Mouse (Mus musculus) lung, embryonic 14.5 days (tissue): ENCODE data around the gene Pde4d. TPM values are rescaled to one million over a fixed set of nuclear protein-coding genes. Genes with fewer than 3 reads are reported as not detected.

ENCODE experiments used
- ATAC-seq: fragments of 200-750 bp; cut with Nextera tagmentation; 2 replicates; pipeline ENCODE4 v1.8.0; 2017; ENCODE audit warnings: mild to moderate bottlenecking, moderate TSS enrichment, moderate library complexity; ENCODE audit not compliant: insufficient read depth
- DNase-seq: peaks from one replicate; pipeline ENCODE4 v3.0.0-alpha.2; 2015
- H3K27ac ChIP-seq: fragments of 300-500 bp; sonication (generic); 2 replicates; pipeline ENCODE4 v1.5.1; 2014; ENCODE audit warnings: low read depth, mild to moderate bottlenecking, moderate library complexity
- H3K27me3 ChIP-seq: fragments of 300-500 bp; sonication (generic); 2 replicates; pipeline ENCODE4 v1.6.1; 2014; ENCODE audit warnings: low read length, control low read depth; ENCODE audit not compliant: insufficient read depth
- H3K36me3 ChIP-seq: fragments of 300-500 bp; sonication (generic); 2 replicates; pipeline ENCODE4 v1.6.1; 2014; ENCODE audit warnings: control low read depth; ENCODE audit not compliant: insufficient read depth
- H3K4me1 ChIP-seq: fragments of 300-500 bp; sonication (generic); 2 replicates; pipeline ENCODE4 v1.6.1; 2014; ENCODE audit warnings: antibody characterized with exemption, control low read depth; ENCODE audit not compliant: insufficient read depth
- H3K4me2 ChIP-seq: fragments of 300-500 bp; sonication (generic); 2 replicates; pipeline ENCODE4 v1.6.1; 2014; ENCODE audit warnings: mild to moderate bottlenecking
- H3K4me3 ChIP-seq: fragments of 300-500 bp; sonication (generic); 2 replicates; pipeline ENCODE4 v1.5.1; 2014; ENCODE audit warnings: low read depth, low read length
- H3K9ac ChIP-seq: fragments of 300-500 bp; sonication (generic); 2 replicates; pipeline ENCODE4 v1.6.1; 2014
- H3K9me3 ChIP-seq: fragments of 300-500 bp; sonication (generic); 2 replicates; pipeline ENCODE4 v1.6.1; 2016; ENCODE audit warnings: low read depth, low read length, control low read depth
- CTCF ChIP-seq: IDR thresholded peaks from 2 replicates; pipeline ENCODE4 v1.5.1; 2016; ENCODE audit warnings: antibody characterized with exemption, low read depth
- WGBS: fragments of 180-500 bp; shearing (Covaris S2); extraction: QIAGEN DNeasy Blood & Tissue Kit; methylation state at CpG from one replicate; pipeline ENCODE4 v1.1.7; 2014; 5-methylcytosine and 5-hydroxymethylcytosine counted together
- polyA plus RNA-seq: library from polyadenylated mRNA; unstranded; fragments of >200 nt; fragmentation: Nextera tagmentation; extraction: Ambion mirVana; gene quantifications from 2 replicates; pipeline ENCODE4 v1.2.1, GENCODE M21; 2014

Pde4d gene
- polyA plus RNA-seq, 1 experiment from 2014 or later, result 16.2 TPM

DNA sequence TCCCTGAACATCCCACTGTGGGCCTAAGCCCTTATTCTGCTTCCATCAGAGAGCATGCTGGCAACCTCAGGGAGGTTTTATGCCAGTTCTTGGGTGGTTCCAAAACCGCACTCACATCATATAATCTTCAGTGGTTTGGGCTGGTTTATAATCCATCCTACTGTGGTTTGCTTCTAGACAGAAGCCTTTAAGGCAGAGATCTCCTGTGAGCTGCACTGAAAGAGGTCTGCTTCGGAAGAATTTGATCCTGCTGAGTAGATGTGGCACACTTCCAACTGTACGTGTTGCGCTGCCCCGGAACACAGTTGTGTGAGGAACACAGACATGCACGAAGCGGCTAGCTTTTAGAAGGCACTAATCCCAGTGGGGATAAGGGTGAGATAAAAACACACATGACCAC is 236.1 kb downstream of the Pde4d start:
- 67% methylated on average over 7 of the region's 7 CpGs for WGBS
- no peaks in the 10 kb centered on the region for H3K9me3 ChIP-seq
- H3K4me3 ChIP-seq, result no peak overlapping the region
- ATAC-seq (no peak), DNase-seq (peak; percentile 38)
- no peak overlapping the region for H3K27ac ChIP-seq
- no peak overlapping the region for H3K9ac ChIP-seq
- no peaks in the 10 kb centered on the region for H3K36me3 ChIP-seq
- no peaks in the 10 kb centered on the region for H3K4me1 ChIP-seq
- TF ChIP-seq CTCF, result no peak
- H3K4me2 ChIP-seq, result 0 out of 2 replicates have a peak overlapping the region, but pooled peaks have one; percentile 7
- H3K27me3 ChIP-seq, result no peaks in the 10 kb centered on the region

DNA sequence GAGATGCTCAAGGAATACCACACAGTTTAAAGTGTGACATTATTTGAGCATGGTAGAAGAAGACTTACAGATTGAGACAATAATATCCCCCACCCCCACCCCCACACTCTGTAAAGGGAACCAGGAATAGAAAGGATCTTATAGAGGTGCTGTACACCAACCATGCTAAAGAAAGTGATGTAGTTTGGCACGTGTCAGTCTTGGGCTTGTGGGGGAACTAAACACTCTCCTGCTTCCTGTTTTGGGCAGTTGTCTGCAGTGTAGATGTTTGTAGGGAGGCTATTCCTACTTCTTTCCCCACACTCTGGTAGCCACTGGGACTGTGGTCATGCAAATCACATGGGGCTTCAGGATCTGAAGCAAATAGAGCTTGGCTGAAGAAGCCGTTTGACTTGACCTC is 236.5 kb downstream of the Pde4d start:
- DNase-seq, result no peak
- Histone ChIP-seq H3K4me2 (no peak overlapping the region), H3K27ac (no peak overlapping the region), H3K9ac (no peak overlapping the region), H3K9me3 (no peaks in the 10 kb centered on the region), H3K36me3 (no peaks in the 10 kb centered on the region), H3K4me3 (no peak overlapping the region), H3K27me3 (no peaks in the 10 kb centered on the region), H3K4me1 (no peaks in the 10 kb centered on the region)
- ATAC-seq, result no peak
- WGBS, result 82% methylated on average over 2 of the region's 2 CpGs
- TF ChIP-seq CTCF, result no peak

DNA sequence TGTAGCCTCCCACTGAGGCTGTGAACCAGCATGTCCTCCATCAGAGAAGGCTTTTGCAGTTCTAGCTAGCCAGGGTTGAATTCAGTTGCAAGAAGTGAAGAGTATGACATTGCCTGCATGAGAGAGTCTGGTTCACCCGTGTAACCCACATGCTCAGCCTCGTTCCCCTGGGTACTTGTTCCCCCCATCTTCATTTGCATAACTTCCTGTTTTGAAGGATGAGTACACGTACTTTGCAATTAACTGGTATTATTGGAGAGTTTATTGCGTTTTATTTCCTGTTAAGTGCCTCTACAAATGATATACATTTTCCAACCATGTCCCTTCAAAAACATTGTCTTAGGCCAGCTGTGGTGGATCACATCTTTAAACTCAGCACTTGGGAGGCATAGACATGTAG is 237.1 kb downstream of the Pde4d start:
- H3K4me2 ChIP-seq, result no peak overlapping the region
- no peaks in the 10 kb centered on the region for H3K9me3 ChIP-seq
- no peaks in the 10 kb centered on the region for H3K27me3 ChIP-seq
- H3K4me3 ChIP-seq, result no peak overlapping the region
- no peak for TF ChIP-seq CTCF
- no peak overlapping the region for H3K27ac ChIP-seq
- H3K36me3 ChIP-seq, result no peaks in the 10 kb centered on the region
- DNase-seq (no peak), ATAC-seq (no peak)
- H3K4me1 ChIP-seq, result no peaks in the 10 kb centered on the region
- no peak overlapping the region for H3K9ac ChIP-seq
- whole genome bisulfite sequencing, result 69% methylated on average over 4 of the region's 4 CpGs

DNA sequence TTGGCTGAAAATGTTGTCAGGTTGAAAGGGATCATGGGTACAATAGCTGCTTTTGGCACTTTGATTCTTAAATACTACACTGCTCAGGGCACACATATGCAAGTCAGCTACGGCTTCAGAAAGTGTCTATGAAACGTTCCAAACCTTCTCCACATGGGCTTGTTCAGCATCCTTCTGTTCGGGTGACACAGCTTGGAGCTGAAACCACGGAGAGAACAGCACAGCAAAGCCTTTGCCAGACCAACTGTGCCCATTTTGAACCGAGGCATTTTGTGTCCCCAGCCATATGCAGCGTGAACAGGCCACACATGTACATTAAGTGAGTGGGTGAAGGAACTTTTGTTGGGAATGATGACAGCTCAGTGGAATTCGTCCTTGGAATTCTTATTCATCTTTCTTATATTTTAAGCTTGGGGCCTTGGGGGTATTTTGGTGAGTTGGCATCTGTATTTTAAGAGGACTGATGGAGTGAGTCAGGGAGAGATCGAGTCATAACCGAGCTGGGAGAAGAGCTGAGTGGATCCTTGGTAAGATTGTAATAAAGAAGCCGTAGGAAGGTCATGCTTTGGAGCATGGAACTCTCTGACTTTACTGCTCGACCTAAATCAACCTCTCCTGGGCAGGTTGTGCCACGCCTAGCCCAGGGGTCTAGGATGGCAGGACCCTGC is 243.3 kb downstream of the Pde4d start:
- Histone ChIP-seq H3K9me3 (no peaks in the 10 kb centered on the region), H3K4me2 (no peak overlapping the region), H3K27me3 (no peaks in the 10 kb centered on the region), H3K9ac (no peak overlapping the region), H3K27ac (no peak overlapping the region), H3K36me3 (no peaks in the 10 kb centered on the region), H3K4me1 (no peaks in the 10 kb centered on the region), H3K4me3 (no peak overlapping the region)
- TF ChIP-seq CTCF, result no peak
- 81% methylated on average over 12 of the region's 12 CpGs for WGBS
- ATAC-seq, result no peak
- DNase-seq, result no peak

DNA sequence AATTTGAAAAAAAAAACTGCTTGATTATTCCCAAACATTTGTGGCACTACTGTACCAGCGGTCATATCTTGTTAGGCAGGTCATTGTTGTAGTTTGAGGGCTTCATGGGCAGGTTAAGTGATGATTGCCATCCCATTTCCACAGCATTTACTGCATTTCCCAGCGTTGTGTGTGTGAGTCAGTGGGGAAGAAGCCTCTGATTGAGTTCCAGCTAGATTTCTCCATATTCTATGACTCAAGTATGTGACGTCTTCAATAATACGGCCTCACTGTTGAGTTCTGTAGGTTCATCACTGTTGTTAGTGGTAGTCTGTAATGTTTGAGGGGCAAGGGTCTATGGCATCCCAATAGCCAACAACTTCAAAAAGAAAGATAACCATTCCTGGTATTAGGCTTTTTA is 255.7 kb downstream of the Pde4d start:
- H3K4me3 ChIP-seq, result no peak overlapping the region
- H3K36me3 ChIP-seq, result no peaks in the 10 kb centered on the region
- H3K27ac ChIP-seq, result no peak overlapping the region
- H3K27me3 ChIP-seq, result no peaks in the 10 kb centered on the region
- ATAC-seq (no peak), DNase-seq (no peak)
- no peak for TF ChIP-seq CTCF
- WGBS, result 80% methylated on average over 4 of the region's 4 CpGs
- no peaks in the 10 kb centered on the region for H3K4me1 ChIP-seq
- no peak overlapping the region for H3K4me2 ChIP-seq
- no peaks in the 10 kb centered on the region for H3K9me3 ChIP-seq
- no peak overlapping the region for H3K9ac ChIP-seq

DNA sequence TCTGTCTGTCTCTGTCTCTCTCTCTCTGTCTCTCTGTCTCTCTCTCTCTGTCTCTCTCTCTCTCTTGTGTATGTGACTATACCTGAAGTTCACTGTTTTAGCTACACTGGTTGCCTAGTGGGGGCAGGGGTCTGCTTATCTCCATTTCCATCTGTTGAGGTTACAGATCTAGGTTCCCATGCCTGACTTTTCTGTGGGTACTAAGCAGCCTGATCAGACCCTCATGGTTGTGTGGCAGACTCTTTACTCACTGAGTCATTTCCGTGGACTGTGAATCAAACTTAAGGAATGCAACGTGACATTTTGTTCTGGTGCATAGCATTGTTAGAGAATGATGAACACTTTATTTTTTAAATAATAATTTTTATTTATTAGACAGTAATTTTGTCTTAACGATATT is 264.3 kb downstream of the Pde4d start:
- whole genome bisulfite sequencing, result 81% methylated on average over 3 of the region's 3 CpGs
- Histone ChIP-seq H3K9me3 (no peaks in the 10 kb centered on the region), H3K4me2 (no peak overlapping the region), H3K27me3 (no peaks in the 10 kb centered on the region), H3K9ac (no peak overlapping the region), H3K27ac (no peak overlapping the region), H3K4me3 (no peak overlapping the region), H3K36me3 (no peaks in the 10 kb centered on the region), H3K4me1 (no peaks in the 10 kb centered on the region)
- TF ChIP-seq CTCF, result no peak
- DNase-seq, result no peak
- ATAC-seq, result no peak

DNA sequence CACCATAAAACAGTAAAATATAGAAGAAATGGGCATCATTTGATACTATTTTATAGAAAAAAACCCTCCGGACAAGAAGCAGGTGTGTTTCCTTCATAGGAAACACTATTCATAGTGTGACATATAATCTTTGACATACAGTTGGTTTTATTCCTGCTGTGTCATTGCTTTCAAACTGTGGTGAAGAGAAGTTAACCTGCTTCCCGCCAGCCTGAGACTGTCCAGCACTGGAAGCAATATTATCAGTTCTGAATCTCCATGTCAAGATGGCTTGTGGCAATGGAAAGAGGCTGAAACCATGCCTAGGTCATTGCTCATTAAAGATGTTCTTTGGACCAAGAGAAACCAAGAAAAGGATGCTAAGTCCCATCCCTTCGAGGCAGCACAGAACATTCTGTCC is 265.3 kb downstream of the Pde4d start:
- Histone ChIP-seq H3K9me3 (no peaks in the 10 kb centered on the region), H3K4me1 (no peaks in the 10 kb centered on the region), H3K27ac (no peak overlapping the region), H3K4me2 (no peak overlapping the region), H3K4me3 (no peak overlapping the region), H3K27me3 (no peaks in the 10 kb centered on the region), H3K36me3 (no peaks in the 10 kb centered on the region), H3K9ac (no peak overlapping the region)
- DNase-seq, result no peak
- no peak for TF ChIP-seq CTCF
- ATAC-seq, result no peak
- WGBS, result 90% methylated on average over 3 of the region's 3 CpGs
